Mouse (Mus musculus) small intestine, adult 2 months (tissue): ENCODE measurements around the gene Ewsr1.

Experiments
- CTCF ChIP-seq: fragments of 200-500 bp; IDR thresholded peaks from 2 replicates; pipeline ENCODE4 v1.5.1; 2012; ENCODE audit warnings: low read depth, mild to moderate bottlenecking, control low read depth, inconsistent platforms, low read length, moderate library complexity, mixed read lengths; ENCODE audit not compliant: insufficient replicate concordance, insufficient read length; ENCODE audit errors: extremely low read depth
- POLR2A ChIP-seq: fragments of 200-500 bp; IDR thresholded peaks from 2 replicates; pipeline ENCODE4 v1.6.1; 2012; ENCODE audit warnings: low read depth, mild to moderate bottlenecking, control low read depth, inconsistent platforms, low read length, moderate library complexity

GRCm38 (mm10) chr11:5057856-5058641 is 41.0 kb downstream of the Ewsr1 start, which contains the start of gene Rasl10a:
- TF ChIP-seq POLR2A: no peak
- no peak for TF ChIP-seq CTCF
